Mouse (Mus musculus) C2C12 (cell line): ENCODE results near the gene Olfr975.

Source experiments
- CTCF ChIP-seq: IDR thresholded peaks from one replicate; pipeline ENCODE4 v1.5.1; 2011; ENCODE audit not compliant: control insufficient read depth, insufficient read depth, insufficient read length
- FOSL1 ChIP-seq: IDR thresholded peaks from one replicate; pipeline ENCODE4 v1.8.0; 2011; ENCODE audit warnings: mild to moderate bottlenecking, low read length; ENCODE audit not compliant: poor library complexity, insufficient read depth, severe bottlenecking
- MAX ChIP-seq: IDR thresholded peaks from one replicate; pipeline ENCODE4 v1.6.1; 2011; ENCODE audit warnings: mild to moderate bottlenecking, control low read depth
- MYOD1 ChIP-seq: IDR thresholded peaks from one replicate; pipeline ENCODE4 v1.6.1; 2011; ENCODE audit warnings: low read depth; ENCODE audit not compliant: control insufficient read depth, insufficient read length
- MYOG ChIP-seq: IDR thresholded peaks from one replicate; pipeline ENCODE4 v1.6.1; 2011; ENCODE audit not compliant: control insufficient read depth, insufficient read length; ENCODE audit errors: extremely low read depth
- USF1 ChIP-seq: IDR thresholded peaks from one replicate; pipeline ENCODE4 v1.6.1; 2011; ENCODE audit warnings: low read depth, mild to moderate bottlenecking, control low read depth, moderate library complexity

GRCm38 (mm10) chr9:39909939-39910338 lies 41.9 kb downstream of the Olfr975 start:
- TF ChIP-seq CTCF (no peak), USF1 (no peak), MAX (no peak), FOSL1 (no peak), MYOG (no peak), MYOD1 (no peak)
